Mouse (Mus musculus): ENCODE data around the gene Ppp1r1b.

GRCm38 (mm10) chr11:98386596-98386995, 38.4 kb downstream of the Ppp1r1b start:
- TF ChIP-seq CTCF (IDR thresholded peaks at IDR 0.05; ENCODE audit: low read depth) (no peak), EP300 (IDR thresholded peaks at IDR 0.05; ENCODE audit: low read depth) (no peak)
